28 mouse cellular contexts compared by ENCODE assay signal in genomic region chr9:22696809-22697374, GRCm38 (mm10).
"Had no signal": no experiment of that assay in that cellular context is flagged by ENCODE, and none has a peak within 500 bp of the region (broad histone marks: within the 10 kb centered on the region; RNA-seq: fewer than 3 reads in every experiment).

No protein-coding gene starts in this region.

- H3K36me3 ChIP-seq: heart, embryonic 10.5 days; heart, embryonic 12.5 days; hindbrain, embryonic 10.5 days; hindbrain, embryonic 12.5 days; intestine, embryonic 15.5 days; kidney, embryonic 15.5 days; limb, embryonic 12.5 days; limb, embryonic 15.5 days; liver, embryonic 12.5 days had no signal

- DNase-seq: gastrocnemius, adult 2 months; gastrocnemius, postnatal 10 days; gastrocnemius, postnatal 25 days; heart, adult 18-20 months; heart, postnatal 10 days; heart, postnatal 4 days; kidney, adult 2 months; kidney, adult 9 months; kidney, postnatal 14 days; kidney, postnatal 36 days; layer of hippocampus, adult 9-11 months; layer of hippocampus, postnatal 36 days; left cerebral cortex, postnatal 4 days had no signal

- ATAC-seq: hindbrain, embryonic 16.5 days; inflammation-experienced regulatory T-cells, adult 6 months; intestine, embryonic 15.5 days; intestine, postnatal 0 days; liver, embryonic 12.5 days had no signal

- H3K4me1 ChIP-seq: heart, embryonic 10.5 days; heart, embryonic 12.5 days; hindbrain, embryonic 10.5 days; hindbrain, embryonic 12.5 days; intestine, embryonic 15.5 days; kidney, embryonic 15.5 days; liver, embryonic 12.5 days had no signal

- H3K27ac ChIP-seq: gastrocnemius, adult 2 months; heart, embryonic 10.5 days; hindbrain, embryonic 10.5 days; hindbrain, embryonic 12.5 days; hindbrain, embryonic 14.5 days; intestine, embryonic 15.5 days; kidney, embryonic 15.5 days; kidney, postnatal 0 days; limb, embryonic 12.5 days; limb, embryonic 15.5 days; liver, embryonic 12.5 days; liver, embryonic 14.5 days had no signal

- H3K4me3 ChIP-seq: gastrocnemius, adult 2 months; heart, embryonic 10.5 days; heart, embryonic 12.5 days; hindbrain, embryonic 10.5 days; hindbrain, embryonic 12.5 days; intestine, embryonic 15.5 days; kidney, embryonic 15.5 days; limb, embryonic 12.5 days; limb, embryonic 15.5 days; liver, embryonic 12.5 days had no signal

- H3K9ac ChIP-seq: heart, embryonic 12.5 days; hindbrain, embryonic 12.5 days; hindbrain, embryonic 14.5 days; intestine, embryonic 15.5 days; kidney, embryonic 15.5 days; limb, embryonic 12.5 days; limb, embryonic 15.5 days; liver, embryonic 12.5 days; liver, embryonic 14.5 days had no signal

- H3K27me3 ChIP-seq: heart, embryonic 12.5 days; hindbrain, embryonic 12.5 days; intestine, embryonic 15.5 days; kidney, embryonic 15.5 days; limb, embryonic 12.5 days; limb, embryonic 15.5 days; liver, embryonic 12.5 days had no signal

- H3K4me2 ChIP-seq: heart, embryonic 12.5 days; hindbrain, embryonic 12.5 days; hindbrain, embryonic 14.5 days; intestine, embryonic 15.5 days; kidney, embryonic 15.5 days; limb, embryonic 12.5 days; limb, embryonic 15.5 days; liver, embryonic 12.5 days had no signal

- H3K9me3 ChIP-seq: heart, embryonic 10.5 days; hindbrain, embryonic 12.5 days; intestine, embryonic 15.5 days; limb, embryonic 15.5 days; liver, embryonic 12.5 days had no signal
